Mouse (Mus musculus) granulocyte monocyte progenitor cell, adult 5-6 weeks (primary cell): ENCODE measurements around the gene B3galt4. TPM values are rescaled to one million over a fixed set of nuclear protein-coding genes. Genes with fewer than 3 reads are reported as not detected.

ENCODE experiments used
- ATAC-seq: replicated peaks from 2 replicates; pipeline ENCODE4 v1.8.0; 2016; ENCODE audit warnings: mild to moderate bottlenecking, moderate TSS enrichment, inconsistent platforms; ENCODE audit not compliant: poor library complexity, severe bottlenecking
- total RNA-seq, 2 experiments: library from RNA; stranded (forward) in 1 of 2; stranded (reverse) in 1 of 2; fragments of 200-712, 200-1000 nt in 1 of 2; fragments of >200 nt in 1 of 2; fragmentation: Nextera tagmentation in 1 of 2; gene quantifications; 2 replicates each; pipeline ENCODE4 v1.2.3; 2014 to 2017

B3galt4 gene
- total RNA-seq, 2 experiments from 2014 or later: 3.2 TPM

DNA sequence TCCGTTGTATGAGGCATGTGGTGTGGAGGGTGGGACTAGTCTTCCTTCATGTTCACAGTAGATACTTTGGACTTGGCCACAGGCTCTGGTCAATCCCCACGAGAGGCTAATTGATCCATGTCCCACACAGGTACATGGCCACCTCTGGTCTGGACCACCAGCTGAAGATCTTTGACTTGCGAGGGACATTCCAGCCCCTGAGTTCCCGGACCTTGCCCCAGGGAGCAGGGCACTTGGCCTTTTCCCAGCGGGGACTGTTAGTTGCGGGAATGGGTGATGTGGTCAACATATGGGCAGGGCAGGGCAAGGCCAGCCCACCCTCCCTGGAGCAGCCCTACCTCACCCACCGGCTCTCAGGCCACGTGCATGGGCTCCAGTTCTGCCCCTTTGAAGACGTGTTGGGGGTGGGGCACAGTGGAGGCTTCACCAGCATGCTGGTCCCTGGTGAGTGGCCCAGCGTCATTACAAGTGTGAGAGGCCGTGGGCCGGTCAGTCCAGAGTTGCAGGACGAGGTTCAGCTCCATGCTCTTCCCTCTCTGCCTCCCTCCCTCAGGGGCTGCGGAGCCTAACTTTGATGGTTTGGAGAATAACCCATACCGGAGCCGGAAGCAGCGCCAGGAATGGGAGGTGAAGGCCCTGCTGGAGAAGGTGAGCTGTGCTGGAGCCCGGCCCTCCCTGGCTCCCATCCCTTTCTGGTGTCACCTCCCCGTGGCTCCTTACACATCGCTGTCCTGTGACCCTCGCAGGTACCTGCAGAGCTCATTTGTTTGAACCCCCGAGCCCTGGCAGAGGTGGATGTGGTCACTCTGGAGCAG, 3.0 kb downstream of the B3galt4 start:
- ATAC-seq: no peak

DNA sequence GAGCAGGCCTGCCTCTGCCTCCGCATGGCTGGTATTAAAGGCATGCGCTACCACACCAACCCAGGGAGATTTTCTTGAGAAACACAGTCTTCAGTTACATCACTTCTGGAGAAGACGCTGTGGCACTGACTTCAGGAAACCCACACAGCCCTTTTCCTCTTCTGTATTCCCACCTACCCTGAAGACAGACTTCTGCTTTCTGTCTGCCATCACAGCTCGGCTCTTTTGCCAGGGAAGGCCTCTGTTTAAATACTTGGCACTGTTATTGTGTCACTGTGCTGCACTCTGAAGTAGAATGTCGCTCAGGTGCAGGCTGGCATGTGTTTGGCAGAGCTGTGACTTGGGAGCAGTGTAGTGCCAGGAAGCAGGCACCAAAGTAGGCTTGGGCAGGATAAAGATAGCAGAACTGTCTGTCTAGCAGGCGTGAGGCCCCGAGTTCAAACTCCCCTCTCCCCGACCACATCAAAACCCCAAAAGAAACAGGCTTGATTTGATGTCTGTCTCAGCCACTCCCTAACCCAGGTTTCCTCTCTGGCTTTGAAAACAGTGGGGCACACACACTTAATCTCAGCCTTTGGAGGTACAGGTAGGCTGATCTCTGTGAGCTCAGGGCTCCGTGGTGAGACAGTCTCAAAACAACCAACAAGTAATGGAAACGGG, 3.7 kb downstream of the B3galt4 start:
- ATAC-seq: peak; percentile 70

DNA sequence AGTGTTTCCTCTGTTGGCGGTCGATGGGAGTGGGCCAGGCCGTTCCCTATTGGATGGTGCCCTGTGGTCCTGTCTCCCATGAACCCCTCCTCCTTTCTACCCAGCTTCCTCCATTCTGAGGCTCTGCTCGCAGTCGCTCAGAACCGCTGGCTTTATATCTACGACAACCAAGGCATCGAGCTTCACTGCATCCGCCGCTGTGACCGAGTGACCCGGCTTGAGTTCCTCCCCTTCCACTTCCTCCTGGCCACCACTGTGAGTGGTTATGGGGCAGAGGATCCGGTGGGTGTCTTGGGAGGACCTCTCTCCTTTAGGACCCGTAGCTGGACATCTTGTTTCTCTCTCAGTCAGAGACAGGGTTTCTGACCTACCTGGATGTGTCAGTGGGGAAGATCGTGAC, 7.8 kb downstream of the B3galt4 start:
- ATAC-seq: no peak

DNA sequence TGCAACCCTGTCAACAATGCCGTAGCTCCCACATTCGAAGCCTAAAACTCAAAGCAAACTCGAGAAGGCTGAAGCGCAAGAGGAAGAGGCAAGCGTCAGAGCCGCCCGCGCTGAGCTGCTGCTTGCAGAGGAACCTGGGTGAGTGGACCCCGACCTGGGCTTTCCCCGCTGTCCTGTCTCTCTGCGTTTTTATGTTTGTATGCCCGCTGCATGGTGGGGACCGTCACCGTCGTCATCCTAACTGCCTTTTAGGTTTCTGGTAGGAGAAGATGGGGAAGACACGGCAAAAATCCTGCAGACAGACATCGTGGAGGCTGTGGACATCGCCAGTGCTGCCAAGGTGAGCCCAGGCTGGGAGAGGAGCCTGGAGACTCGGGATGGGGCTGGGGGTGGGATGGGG, 9.9 kb downstream of the B3galt4 start:
- no peak for ATAC-seq

DNA sequence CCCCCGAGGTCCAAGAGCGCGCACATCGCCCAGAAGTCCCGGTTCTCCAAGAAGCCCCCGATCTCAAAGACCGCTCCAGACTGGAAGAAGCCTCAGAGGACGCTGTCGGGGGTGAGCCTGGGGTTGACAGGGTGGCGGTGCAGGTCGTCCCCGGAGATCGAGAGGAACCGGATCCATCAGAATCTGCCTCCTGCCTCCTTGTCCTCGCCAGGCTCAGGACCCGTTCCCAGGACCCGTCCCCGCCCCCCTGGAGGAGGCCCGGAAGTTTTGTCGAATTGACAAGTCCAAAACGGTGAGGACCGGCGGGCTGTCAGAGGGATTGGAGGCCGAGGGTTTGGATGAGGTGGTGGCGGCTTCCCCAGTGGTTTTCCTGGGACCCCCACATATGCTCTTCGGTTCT, 10.3 kb downstream of the B3galt4 start:
- peak; percentile 28 for ATAC-seq

DNA sequence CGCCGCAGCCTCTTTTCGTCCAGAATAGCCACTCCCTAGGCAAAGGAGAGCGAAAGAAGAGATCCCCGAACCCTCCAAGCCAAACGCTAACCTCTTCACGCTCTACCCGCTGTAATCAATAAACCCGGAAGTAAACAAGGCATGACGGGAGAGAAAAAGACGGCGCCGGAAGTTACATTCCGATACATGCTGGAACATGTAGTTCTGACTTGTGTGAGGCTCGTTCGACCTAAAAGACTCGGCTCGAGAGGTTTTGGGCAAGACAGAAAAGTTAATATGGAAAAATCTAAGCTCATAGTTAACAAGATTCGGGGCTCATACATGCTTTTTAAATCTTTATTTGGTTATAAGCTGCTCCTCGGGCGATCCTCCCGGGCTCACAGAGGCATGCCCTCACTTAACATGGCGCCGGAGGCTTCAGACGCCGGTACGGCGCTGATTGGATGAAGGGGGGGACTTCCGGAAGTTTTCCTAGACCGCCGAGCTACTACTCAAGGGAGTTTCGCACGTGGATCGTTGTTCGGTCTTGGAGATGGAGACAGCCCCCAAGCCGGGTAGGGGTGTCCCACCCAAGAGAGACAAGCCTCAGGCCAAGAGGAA, 11.0 kb downstream of the B3galt4 start, which contains the start of the genes Pfdn6 and Wdr46:
Pfdn6 (minus strand) TSS at position 138 of the 600 bp plus-strand sequence.
Wdr46 (plus strand) TSS at position 455 of the 600 bp plus-strand sequence.
- peak; percentile 87 for ATAC-seq

DNA sequence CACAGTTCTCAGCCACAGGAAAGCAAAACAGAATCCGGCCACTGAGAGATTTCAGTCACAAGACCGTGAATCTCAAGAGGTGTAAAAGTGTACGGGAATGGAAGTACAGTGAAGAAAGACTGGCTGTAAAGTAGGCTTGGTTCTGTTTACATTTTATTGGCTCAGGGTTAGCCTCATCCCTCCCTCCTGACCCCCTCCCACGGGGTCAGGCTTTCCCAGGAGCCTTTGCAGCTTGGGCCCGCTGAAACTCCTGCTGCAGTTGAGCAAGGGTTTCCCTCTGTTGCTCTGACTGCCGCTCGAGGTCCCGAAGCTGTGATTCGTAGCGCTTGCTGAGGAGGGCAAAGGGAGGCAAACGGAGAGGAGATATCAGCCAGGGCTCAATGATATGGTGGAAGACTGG, 12.5 kb downstream of the B3galt4 start:
- ATAC-seq: no peak

DNA sequence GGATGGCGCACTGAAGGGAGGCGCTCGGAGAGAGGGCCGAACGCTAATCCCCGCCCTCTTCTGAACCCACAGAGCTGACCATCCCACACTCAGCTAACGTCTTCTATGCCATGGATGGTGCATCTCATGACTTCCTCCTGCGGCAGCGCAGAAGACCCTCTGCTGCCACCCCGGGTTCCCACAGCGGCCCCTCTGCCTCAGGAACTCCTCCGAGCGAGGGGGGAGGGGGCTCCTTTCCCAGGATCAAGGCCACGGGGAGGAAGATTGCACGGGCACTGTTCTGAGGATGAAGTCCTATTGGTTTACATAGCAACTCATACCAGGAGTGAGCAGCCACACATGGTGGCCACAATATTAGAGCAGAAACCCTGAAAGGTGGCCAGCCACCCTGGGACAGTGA, 14.3 kb downstream of the B3galt4 start:
- no peak for ATAC-seq

DNA sequence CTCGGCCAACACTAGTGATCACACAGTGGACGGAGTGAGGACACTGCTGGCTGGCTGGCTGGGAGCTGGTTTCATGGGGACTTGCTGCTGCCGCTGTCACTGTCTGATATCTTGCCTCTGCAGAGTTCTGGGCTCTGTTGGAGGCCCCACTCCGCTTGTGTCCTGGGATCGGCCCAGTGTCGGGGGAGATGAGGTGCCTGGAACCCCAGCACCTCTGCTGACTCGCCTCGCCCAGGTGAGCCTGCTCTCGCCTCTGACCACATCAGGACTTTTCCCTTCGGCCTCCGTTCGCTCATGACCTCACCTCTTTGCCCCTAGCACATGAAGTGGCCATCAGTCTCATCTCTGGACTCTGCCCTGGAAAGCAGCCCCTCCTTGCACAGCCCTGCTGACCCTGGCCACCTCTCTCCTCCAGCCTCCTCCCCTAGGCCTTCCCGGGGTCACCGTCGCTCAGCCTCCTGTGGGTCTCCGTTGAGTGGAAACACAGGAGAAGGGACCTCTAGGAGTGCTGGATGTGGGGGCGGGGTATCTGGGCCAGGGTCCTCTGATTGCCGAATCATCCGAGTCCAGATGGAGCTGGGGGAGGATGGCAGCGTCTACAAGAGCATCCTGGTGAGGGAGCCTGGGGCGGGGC, 15.7 kb downstream of the B3galt4 start:
- no peak for ATAC-seq

DNA sequence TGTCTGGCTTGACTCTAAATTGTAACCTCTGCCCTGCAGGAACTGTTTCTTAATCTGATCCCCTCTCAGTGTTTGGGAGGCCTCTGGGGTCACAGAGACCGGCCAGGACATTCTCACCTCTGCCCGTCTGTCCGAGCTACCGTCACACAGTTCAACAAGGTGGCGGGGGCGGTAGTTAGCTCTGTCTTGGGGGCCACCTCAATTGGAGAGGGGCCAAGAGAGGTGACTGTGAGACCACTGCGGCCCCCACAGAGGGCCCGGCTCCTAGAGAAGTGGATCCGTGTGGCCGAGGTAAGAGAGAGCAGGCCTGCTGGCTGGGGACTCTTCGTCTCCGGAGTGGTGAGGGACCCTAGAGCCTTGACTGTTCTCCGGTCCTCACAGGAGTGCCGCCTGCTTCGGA, 18.3 kb downstream of the B3galt4 start:
- ATAC-seq: no peak

DNA sequence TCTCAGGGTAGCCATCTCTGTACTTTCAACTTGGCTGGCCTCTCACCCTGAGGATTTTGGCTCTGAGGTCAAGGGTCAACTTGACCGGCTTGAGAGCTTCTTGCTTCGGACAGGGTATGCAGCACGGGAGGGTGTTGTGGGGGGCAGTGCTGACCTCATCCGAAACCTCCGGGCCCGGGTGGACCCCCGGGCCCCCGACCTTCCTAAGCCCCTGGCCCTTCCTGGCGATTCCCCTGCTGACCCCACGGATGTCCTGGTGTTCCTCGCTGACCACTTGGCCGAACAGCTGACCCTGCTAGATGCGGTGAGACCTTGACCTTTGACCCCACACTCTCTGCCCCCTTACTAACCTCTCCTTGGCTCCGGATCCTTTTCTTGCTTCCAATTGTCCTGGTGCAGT, 18.8 kb downstream of the B3galt4 start:
- no peak for ATAC-seq

DNA sequence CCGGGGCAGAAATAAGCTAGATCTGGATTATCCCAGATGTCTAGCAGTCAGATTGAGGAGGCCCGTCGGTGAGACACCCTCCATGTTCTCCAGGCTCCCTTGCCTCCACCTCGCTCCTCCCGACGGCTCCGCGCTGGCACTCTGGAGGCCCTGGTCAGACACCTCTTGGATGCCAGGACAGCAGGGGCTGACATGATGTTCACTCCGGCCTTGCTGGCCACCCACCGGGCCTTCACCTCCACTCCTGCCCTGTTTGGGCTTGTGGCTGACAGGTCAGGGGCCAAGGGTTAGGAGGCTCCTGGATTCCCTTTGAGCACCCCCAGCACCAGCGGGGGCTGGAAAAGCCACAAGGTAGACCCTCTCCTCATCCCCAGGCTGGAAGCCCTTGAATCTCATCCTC, 19.3 kb downstream of the B3galt4 start:
- no peak for ATAC-seq

DNA sequence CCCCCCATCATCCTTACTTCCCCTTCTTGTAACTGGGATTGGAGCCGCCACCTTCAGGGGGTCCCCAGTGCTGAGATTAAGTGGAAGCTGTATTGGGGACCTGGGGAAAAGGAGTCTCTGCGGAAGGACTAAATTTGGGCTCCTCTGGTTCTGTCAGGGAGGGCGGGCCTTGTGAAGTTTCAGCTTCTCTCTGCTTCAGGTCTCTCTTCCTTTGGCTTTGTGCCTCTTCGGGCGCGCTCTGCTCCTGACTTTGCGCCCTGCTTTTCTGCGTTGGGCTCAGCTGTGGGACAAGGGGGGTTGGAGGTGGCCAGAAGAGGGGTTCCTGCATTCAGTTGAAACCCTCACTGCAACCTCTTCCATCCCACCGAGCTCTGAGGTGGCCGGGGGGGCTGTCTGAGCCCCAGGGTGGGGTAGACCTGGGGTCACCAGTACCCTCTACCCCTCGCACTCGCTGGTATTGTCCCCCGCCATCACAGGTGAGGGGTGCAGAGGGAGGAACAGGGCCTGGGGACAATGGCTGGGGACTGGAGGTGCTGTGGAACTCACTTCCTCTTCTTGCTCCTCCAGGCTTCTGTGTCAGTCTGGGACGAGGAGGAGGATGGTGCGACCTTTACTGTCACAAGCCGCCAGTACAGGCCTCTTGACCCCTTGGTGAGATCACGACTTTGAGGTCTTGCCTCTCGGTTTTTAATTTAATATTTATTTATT, 20.0 kb downstream of the B3galt4 start:
- peak; percentile 25 for ATAC-seq

DNA sequence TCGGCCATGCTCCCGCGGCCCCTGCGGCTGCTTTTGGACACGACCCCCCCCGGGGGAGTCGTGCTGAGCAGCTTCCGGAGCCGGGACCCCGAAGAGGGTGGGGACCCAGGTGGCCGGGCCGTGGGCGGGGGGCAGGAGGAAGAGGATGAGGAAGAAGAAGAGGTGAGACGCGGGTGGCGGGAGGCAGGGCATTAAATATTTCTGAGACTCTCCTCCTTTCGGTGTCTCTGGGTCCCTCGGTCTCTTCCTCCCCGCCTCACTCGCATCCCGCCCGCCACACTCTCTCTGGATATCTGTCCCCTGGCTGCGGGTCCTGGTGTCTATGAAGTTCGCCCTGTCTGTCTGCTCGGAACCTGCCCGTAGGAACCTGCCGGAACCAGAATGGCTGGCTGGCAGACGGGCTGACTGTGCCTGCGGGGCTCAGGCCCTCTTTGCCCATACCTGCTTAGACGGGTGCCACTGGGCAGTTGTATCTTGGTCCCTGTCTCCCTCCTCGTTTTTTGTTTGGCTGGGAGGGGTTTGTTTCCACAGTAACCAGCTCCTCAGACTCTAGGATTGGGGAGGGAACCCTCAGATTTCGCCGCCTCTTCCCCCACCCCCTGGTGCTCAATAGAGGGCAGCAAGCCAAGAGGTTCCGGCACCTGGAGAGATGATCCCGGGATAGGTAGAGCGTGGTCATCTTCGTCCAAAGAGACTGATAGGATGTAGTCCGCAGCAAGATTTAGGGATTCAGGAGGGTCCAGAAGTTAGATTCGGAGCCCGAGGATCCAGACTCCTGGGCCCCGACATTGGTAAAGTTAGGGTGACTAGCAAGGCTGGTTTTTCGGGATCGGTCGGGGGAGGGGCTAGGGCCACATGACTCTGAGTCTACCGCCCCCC, 20.8 kb downstream of the B3galt4 start:
- ATAC-seq: peak; percentile 38

DNA sequence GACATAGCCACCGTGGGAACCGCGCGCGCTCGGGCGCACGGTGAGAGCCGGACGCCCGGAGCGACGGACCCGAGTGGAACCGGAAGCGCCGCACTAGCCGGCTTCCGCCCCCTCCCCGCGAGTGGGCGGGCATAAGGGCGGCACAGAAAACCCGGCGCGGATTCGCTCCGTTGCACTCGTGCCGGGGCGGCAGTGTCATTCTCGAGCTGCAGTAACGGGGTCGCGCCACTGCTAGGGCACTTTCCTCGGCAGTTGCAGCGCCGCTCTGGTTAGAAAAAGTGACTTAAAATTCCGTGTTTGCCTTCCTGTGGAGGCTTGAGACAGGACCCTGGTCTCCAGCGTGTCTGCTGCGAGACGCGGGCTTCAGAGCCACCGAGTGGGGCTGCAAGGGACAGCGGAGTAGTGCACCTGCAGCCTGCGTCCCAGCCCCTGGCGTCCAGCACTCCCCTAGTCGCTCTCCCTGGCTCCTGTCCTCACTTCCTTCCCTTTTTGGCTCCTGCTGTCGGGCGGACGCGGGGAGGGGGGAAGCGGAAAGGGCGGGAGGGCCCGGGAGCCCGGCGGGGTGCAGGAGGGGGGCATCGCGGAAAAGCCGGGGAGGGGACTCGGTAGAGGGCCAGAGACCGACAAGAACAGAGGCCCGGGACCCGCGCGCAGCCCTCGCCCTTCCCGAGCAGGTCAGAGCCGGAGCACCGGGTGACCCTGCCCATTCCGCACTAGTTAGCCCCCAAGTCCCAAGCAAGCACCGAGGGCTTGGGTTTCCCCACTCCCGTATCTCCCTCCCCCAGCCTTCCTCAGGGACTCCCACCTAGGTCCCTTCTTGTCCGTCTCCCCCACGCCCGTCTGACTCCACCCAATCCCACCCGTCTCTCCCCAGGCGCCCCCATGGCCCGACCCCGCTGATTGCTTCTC, 21.7 kb downstream of the B3galt4 start, which contains the start of gene Rgl2:
Rgl2 (plus strand) TSS at position 173 of the 909 bp plus-strand sequence.
- ATAC-seq: peak; percentile 77

DNA sequence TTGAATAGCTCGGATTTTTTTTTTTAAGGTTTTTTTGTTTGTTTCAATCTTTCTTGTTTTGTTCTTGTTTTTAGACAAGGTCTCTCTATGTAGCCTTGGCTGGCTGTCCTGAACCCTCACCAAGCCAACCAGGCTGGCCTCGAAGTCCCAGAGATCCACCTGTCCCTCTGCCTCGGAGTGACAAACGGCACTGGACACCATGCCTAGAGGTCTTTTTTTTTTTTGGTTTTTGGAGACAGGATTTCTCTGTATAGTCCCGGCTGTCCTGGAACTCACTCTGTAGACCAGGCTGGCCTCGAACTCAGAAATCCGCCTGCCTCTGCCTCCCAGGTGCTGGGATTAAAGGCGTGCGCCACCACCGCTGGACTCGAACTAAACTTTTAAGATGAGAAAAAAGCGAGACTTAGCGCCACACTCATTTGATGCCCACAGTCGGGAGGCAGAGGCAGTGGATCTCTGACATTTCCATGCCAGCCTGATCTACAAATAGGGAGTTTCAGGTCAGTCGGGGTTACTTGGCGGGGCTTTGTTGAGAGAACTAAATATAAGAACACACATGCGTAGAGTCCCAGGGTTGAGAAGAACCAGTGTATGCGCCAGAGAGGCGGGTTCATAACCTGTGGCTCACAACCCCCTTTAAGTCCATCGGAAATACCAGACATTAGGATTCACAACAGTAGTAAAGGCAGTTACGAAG, 22.9 kb downstream of the B3galt4 start:
- ATAC-seq: no peak

DNA sequence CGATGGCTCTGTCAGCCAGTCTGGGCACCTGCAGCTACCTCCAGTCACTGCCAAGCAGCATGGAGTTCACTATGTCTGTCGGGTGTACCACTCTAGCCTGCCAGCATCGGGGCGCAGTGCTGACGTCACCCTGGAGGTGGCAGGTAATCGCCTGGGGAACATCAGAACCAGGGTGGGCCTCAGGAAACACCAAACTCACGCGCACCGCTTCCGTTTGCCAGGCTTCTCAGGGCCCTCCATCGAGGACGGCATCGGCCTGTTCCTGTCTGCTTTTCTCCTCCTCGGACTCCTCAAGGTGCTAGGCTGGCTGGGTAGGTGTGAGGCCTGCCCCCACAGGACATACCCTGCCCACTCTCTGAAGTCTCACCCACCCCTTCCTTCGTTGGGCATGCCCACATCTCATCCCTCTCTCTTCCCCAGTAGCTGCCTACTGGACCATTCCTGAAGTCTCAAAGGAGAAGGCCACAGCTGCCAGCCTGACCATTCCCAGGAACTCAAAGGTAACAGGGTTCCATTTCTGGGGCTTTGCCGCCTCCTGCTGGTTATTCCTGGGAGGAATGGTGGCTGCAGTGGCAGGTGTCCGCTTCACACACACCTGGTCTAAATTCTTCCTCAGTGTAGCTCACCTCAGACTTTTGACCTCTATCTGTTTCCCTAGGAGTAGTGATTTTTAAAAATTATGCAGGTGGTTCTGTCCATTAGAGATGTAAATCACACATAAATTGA, 24.9 kb downstream of the B3galt4 start:
- no peak for ATAC-seq
